Mouse (Mus musculus) liver, embryonic 12.5 days (tissue): ENCODE measurements at regions not wholly inside any gene's neighbourhood (a gene's known extent, or its start where the extent isn't known, plus 50 kb on each side); places are given as distances from the start of the nearest gene placed in this dataset.

Experiments
- ATAC-seq: fragments of 200-750 bp; cut with Nextera tagmentation; 2 replicates; pipeline ENCODE4 v1.8.0; 2017; ENCODE audit warnings: moderate number of reproducible peaks, mild to moderate bottlenecking, moderate library complexity
- H3K27ac ChIP-seq: fragments of 300-500 bp; sonication (generic); 2 replicates; pipeline ENCODE4 v1.5.1; 2016; ENCODE audit warnings: mild to moderate bottlenecking
- H3K27me3 ChIP-seq: fragments of 300-500 bp; sonication (generic); replicated peaks from 2 replicates; pipeline ENCODE4 v1.6.1; 2016; ENCODE audit warnings: mild to moderate bottlenecking, moderate library complexity
- H3K36me3 ChIP-seq: fragments of 300-500 bp; sonication (generic); 2 replicates; pipeline ENCODE4 v1.6.1; 2016; ENCODE audit warnings: mild to moderate bottlenecking, moderate library complexity
- H3K4me1 ChIP-seq: fragments of 300-500 bp; sonication (generic); 2 replicates; pipeline ENCODE4 v1.6.1; 2016
- H3K4me2 ChIP-seq: fragments of 300-500 bp; sonication (generic); 2 replicates; pipeline ENCODE4 v1.6.1; 2016; ENCODE audit warnings: mild to moderate bottlenecking, moderate library complexity
- H3K4me3 ChIP-seq: fragments of 300-500 bp; sonication (generic); 2 replicates; pipeline ENCODE4 v1.5.1; 2016; ENCODE audit warnings: mild to moderate bottlenecking, moderate library complexity
- H3K9ac ChIP-seq: fragments of 300-500 bp; sonication (generic); 2 replicates; pipeline ENCODE4 v1.6.1; 2016; ENCODE audit warnings: mild to moderate bottlenecking, moderate library complexity
- H3K9me3 ChIP-seq: fragments of 300-500 bp; sonication (generic); replicated peaks from 2 replicates; pipeline ENCODE4 v1.6.1; 2016; ENCODE audit warnings: mild to moderate bottlenecking, moderate library complexity
- WGBS: fragments of 180-500 bp; shearing (Covaris S2); methylation state at CpG from one replicate; pipeline ENCODE4 v1.1.7; 2016; ENCODE audit not compliant: insufficient replicate concordance; 5-methylcytosine and 5-hydroxymethylcytosine counted together

GRCm38 (mm10) chr2:50667180-50667579, 370.6 kb upstream of the Mmadhc start:
- no peak overlapping the region for H3K4me3 ChIP-seq
- no peaks in the 10 kb centered on the region for H3K27me3 ChIP-seq
- WGBS, result 42% methylated on average over 3 of the region's 3 CpGs
- no peaks in the 10 kb centered on the region for H3K4me1 ChIP-seq
- no peak for ATAC-seq
- no peak overlapping the region for H3K9ac ChIP-seq
- H3K4me2 ChIP-seq, result no peak overlapping the region
- H3K36me3 ChIP-seq, result no peaks in the 10 kb centered on the region
- H3K27ac ChIP-seq, result no peak overlapping the region
- H3K9me3 ChIP-seq, result no peaks in the 10 kb centered on the region

- ATAC-seq, result no peak
- H3K27me3 ChIP-seq, result no peaks in the 10 kb centered on the region
- 54% methylated on average over 1 of the region's 1 CpGs for WGBS
- H3K4me2 ChIP-seq, result no peak overlapping the region
- H3K27ac ChIP-seq, result no peak overlapping the region
- no peak overlapping the region for H3K9ac ChIP-seq
- H3K36me3 ChIP-seq, result no peaks in the 10 kb centered on the region
- no peak overlapping the region for H3K4me3 ChIP-seq
- no peaks in the 10 kb centered on the region for H3K4me1 ChIP-seq
- no peaks in the 10 kb centered on the region for H3K9me3 ChIP-seq
Observed at GRCm38 (mm10) chr2:50662504-50662903, 365.9 kb upstream of the Mmadhc start.

- no peaks in the 10 kb centered on the region for H3K9me3 ChIP-seq
- H3K4me2 ChIP-seq, result no peak overlapping the region
- WGBS, result 42% methylated on average over 2 of the region's 2 CpGs
- H3K36me3 ChIP-seq, result no peaks in the 10 kb centered on the region
- H3K27me3 ChIP-seq, result no peaks in the 10 kb centered on the region
- no peak for ATAC-seq
- H3K9ac ChIP-seq, result no peak overlapping the region
- H3K4me3 ChIP-seq, result no peak overlapping the region
- no peaks in the 10 kb centered on the region for H3K4me1 ChIP-seq
- no peak overlapping the region for H3K27ac ChIP-seq
Observed at GRCm38 (mm10) chr2:50660000-50660399, 363.4 kb upstream of the Mmadhc start.

GRCm38 (mm10) chr2:50657826-50658225, 361.2 kb upstream of the Mmadhc start:
- no peak overlapping the region for H3K27ac ChIP-seq
- no peaks in the 10 kb centered on the region for H3K4me1 ChIP-seq
- ATAC-seq, result no peak
- no peak overlapping the region for H3K4me3 ChIP-seq
- WGBS, result 71% methylated on average over 7 of the region's 7 CpGs
- H3K4me2 ChIP-seq, result no peak overlapping the region
- H3K36me3 ChIP-seq, result no peaks in the 10 kb centered on the region
- H3K9me3 ChIP-seq, result no peaks in the 10 kb centered on the region
- H3K27me3 ChIP-seq, result no peaks in the 10 kb centered on the region
- no peak overlapping the region for H3K9ac ChIP-seq

- Histone ChIP-seq H3K4me1 (no peaks in the 10 kb centered on the region), H3K4me3 (no peak overlapping the region), H3K36me3 (no peaks in the 10 kb centered on the region), H3K9me3 (no peaks in the 10 kb centered on the region), H3K4me2 (no peak overlapping the region), H3K9ac (no peak overlapping the region), H3K27me3 (no peaks in the 10 kb centered on the region), H3K27ac (no peak overlapping the region)
- no peak for ATAC-seq
- WGBS, result 71% methylated on average over 6 of the region's 6 CpGs
Observed at GRCm38 (mm10) chr2:50656351-50656750, 359.8 kb upstream of the Mmadhc start.

- no peak for ATAC-seq
- WGBS, result 74% methylated on average over 7 of the region's 7 CpGs
- H3K4me3 ChIP-seq, result no peak overlapping the region
Observed at GRCm38 (mm10) chr2:50654953-50655324, 358.3 kb upstream of the Mmadhc start.

GRCm38 (mm10) chr2:50654221-50654952, 357.8 kb upstream of the Mmadhc start:
- no peak overlapping the region for H3K9ac ChIP-seq
- no peaks in the 10 kb centered on the region for H3K27me3 ChIP-seq
- H3K4me1 ChIP-seq, result no peaks in the 10 kb centered on the region
- H3K4me2 ChIP-seq, result no peak overlapping the region
- no peaks in the 10 kb centered on the region for H3K9me3 ChIP-seq
- no peak overlapping the region for H3K4me3 ChIP-seq
- 56% methylated on average over 8 of the region's 8 CpGs for WGBS
- no peak for ATAC-seq
- no peaks in the 10 kb centered on the region for H3K36me3 ChIP-seq
- H3K27ac ChIP-seq, result no peak overlapping the region

More at GRCm38 (mm10) chr2:50654953-50655324, 358.3 kb upstream of the Mmadhc start:
- no peaks in the 10 kb centered on the region for H3K9me3 ChIP-seq
- H3K4me2 ChIP-seq, result no peak overlapping the region
- no peaks in the 10 kb centered on the region for H3K4me1 ChIP-seq
- H3K9ac ChIP-seq, result no peak overlapping the region
- no peak overlapping the region for H3K27ac ChIP-seq
- H3K27me3 ChIP-seq, result no peaks in the 10 kb centered on the region
- no peaks in the 10 kb centered on the region for H3K36me3 ChIP-seq

- no peaks in the 10 kb centered on the region for H3K27me3 ChIP-seq
- no peak overlapping the region for H3K27ac ChIP-seq
- no peaks in the 10 kb centered on the region for H3K9me3 ChIP-seq
- no peak overlapping the region for H3K4me2 ChIP-seq
- no peak for ATAC-seq
- H3K4me1 ChIP-seq, result no peaks in the 10 kb centered on the region
- 73% methylated on average over 3 of the region's 3 CpGs for WGBS
- H3K9ac ChIP-seq, result no peak overlapping the region
- H3K4me3 ChIP-seq, result no peak overlapping the region
- H3K36me3 ChIP-seq, result no peaks in the 10 kb centered on the region
Observed at GRCm38 (mm10) chr2:50653121-50653615, 356.6 kb upstream of the Mmadhc start.

- WGBS, result 70% methylated on average over 3 of the region's 3 CpGs
- Histone ChIP-seq H3K9ac (no peak overlapping the region), H3K9me3 (no peaks in the 10 kb centered on the region), H3K4me3 (no peak overlapping the region), H3K27ac (no peak overlapping the region), H3K4me2 (no peak overlapping the region), H3K27me3 (no peaks in the 10 kb centered on the region), H3K4me1 (no peaks in the 10 kb centered on the region), H3K36me3 (no peaks in the 10 kb centered on the region)
- ATAC-seq, result no peak
Observed at GRCm38 (mm10) chr2:50649656-50650055, 353.1 kb upstream of the Mmadhc start.

- H3K9me3 ChIP-seq, result no peaks in the 10 kb centered on the region
- no peak overlapping the region for H3K9ac ChIP-seq
- H3K4me3 ChIP-seq, result no peak overlapping the region
- no peaks in the 10 kb centered on the region for H3K4me1 ChIP-seq
- no peaks in the 10 kb centered on the region for H3K36me3 ChIP-seq
- 57% methylated on average over 5 of the region's 5 CpGs for WGBS
- no peaks in the 10 kb centered on the region for H3K27me3 ChIP-seq
- H3K4me2 ChIP-seq, result no peak overlapping the region
- no peak for ATAC-seq
- no peak overlapping the region for H3K27ac ChIP-seq
Observed at GRCm38 (mm10) chr2:50643219-50643618, 346.6 kb upstream of the Mmadhc start.

- H3K4me1 ChIP-seq, result no peaks in the 10 kb centered on the region
- WGBS, result 42% methylated on average over 2 of the region's 2 CpGs
- no peak overlapping the region for H3K4me2 ChIP-seq
- no peak overlapping the region for H3K27ac ChIP-seq
- ATAC-seq, result no peak
- H3K4me3 ChIP-seq, result no peak overlapping the region
- H3K9ac ChIP-seq, result no peak overlapping the region
- no peaks in the 10 kb centered on the region for H3K36me3 ChIP-seq
- no peaks in the 10 kb centered on the region for H3K27me3 ChIP-seq
- no peaks in the 10 kb centered on the region for H3K9me3 ChIP-seq
Observed at GRCm38 (mm10) chr2:50642198-50642597, 345.6 kb upstream of the Mmadhc start.

- H3K27ac ChIP-seq, result no peak overlapping the region
- H3K4me1 ChIP-seq, result no peaks in the 10 kb centered on the region
- H3K4me3 ChIP-seq, result no peak overlapping the region
- H3K27me3 ChIP-seq, result no peaks in the 10 kb centered on the region
- no peak overlapping the region for H3K9ac ChIP-seq
- H3K36me3 ChIP-seq, result no peaks in the 10 kb centered on the region
- ATAC-seq, result no peak
- 67% methylated on average over 2 of the region's 2 CpGs for WGBS
- H3K9me3 ChIP-seq, result no peaks in the 10 kb centered on the region
- no peak overlapping the region for H3K4me2 ChIP-seq
Observed at GRCm38 (mm10) chr2:50635896-50636295, 339.3 kb upstream of the Mmadhc start.

- no peak overlapping the region for H3K4me3 ChIP-seq
- H3K27ac ChIP-seq, result no peak overlapping the region
- no peaks in the 10 kb centered on the region for H3K36me3 ChIP-seq
- H3K4me2 ChIP-seq, result no peak overlapping the region
- no peaks in the 10 kb centered on the region for H3K27me3 ChIP-seq
- no peak overlapping the region for H3K9ac ChIP-seq
- no peaks in the 10 kb centered on the region for H3K4me1 ChIP-seq
- no peaks in the 10 kb centered on the region for H3K9me3 ChIP-seq
- no peak for ATAC-seq
Observed at GRCm38 (mm10) chr2:50631786-50632185, 335.2 kb upstream of the Mmadhc start.
